Mouse (Mus musculus): ENCODE results near the gene Traf6.
A peak's percentile ranks its signal among the peaks of the same experiment; 100 is the strongest.
"Not testable (repeated sequence)": the region's sequence is repeated elsewhere in the genome, so short reads cannot be mapped to it uniquely, and the experiment has no call there.

Traf6 gene

GRCm38 (mm10) chr2:101693577-101694215, 15.5 kb downstream of the Traf6 start:
- no peak for DNase-seq (ENCODE audit: low spot score)

DNA sequence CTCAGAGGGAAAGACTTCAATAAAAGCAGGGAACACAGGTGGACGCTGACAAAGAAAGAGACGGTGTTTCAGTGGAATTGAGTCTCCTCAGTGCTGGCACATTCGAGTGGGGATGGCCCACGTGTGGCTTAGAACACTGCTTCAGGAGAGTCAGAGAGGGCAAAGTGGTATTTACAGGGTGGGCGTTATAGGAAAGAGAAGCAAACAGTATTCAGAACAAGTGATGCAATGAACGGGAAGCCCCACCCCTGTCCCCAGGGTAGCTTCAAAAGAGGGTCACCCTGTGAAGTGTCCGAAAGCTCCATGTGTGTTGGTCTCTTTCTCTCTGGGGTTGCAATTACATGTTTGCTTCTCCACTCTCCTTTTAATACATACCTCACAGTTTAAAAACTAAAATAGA, 17.4 kb downstream of the Traf6 start:
- no peak for DNase-seq (ENCODE audit: low spot score)

DNA sequence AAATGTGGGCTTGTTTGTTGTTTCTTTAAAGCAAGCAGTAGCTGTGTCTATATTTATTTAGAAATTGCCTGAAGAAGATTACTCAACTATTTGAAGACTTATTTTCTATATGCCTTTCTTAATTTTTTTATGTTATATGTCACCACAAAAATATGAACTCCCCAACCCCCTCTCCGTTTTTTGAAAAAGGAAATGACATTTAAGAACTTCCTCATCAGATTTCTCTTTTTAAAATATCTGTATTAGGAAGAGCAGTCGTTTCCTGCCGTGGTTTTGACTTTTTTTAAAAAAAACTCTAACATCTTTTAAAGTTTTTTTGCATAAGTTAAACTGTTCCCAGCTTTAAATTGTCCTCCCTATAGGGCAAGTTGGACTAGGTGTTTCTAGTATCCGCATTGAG, 21.1 kb downstream of the Traf6 start:
- DNase-seq (ENCODE audit: low spot score) = no peak

GRCm38 (mm10) chr2:101705941-101706485, 27.8 kb downstream of the Traf6 start:
- no peak for DNase-seq (ENCODE audit: low spot score)

- no peak for DNase-seq (ENCODE audit: low spot score)
Observed at GRCm38 (mm10) chr2:101711608-101712007, 33.4 kb downstream of the Traf6 start.

DNA sequence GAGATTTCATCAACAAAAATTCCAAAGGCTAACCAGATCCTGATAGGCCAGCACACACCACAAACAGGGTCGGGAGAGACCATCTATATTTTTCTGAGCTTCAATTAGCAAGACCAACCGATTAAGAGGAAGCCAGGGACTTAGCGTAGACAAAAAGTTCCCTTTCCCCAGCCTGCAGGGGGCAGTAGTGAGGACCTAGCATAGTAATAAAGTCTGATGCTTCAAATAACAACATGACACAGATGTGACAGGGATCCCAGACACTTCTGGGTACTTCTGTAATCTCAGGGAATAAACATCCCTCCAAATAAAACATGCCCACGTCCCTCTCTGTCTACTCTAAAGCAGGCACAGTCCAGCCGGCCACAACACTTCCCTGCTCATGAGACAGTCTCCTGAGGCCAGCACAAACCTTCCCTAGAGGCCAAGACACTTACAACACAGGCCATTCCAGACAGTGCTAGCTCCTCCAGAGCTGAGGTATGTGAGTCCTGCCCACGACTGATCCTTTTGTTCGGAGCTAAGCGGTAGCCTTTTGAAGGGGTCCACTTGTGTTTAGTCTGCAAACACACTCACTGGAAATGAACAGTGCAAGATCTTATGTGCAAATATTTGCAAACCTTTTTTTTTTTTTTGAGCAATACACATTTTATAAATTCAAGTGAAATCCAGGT, 37.6 kb downstream of the Traf6 start:
- peak; percentile 58 for DNase-seq (ENCODE audit: low spot score)

DNA sequence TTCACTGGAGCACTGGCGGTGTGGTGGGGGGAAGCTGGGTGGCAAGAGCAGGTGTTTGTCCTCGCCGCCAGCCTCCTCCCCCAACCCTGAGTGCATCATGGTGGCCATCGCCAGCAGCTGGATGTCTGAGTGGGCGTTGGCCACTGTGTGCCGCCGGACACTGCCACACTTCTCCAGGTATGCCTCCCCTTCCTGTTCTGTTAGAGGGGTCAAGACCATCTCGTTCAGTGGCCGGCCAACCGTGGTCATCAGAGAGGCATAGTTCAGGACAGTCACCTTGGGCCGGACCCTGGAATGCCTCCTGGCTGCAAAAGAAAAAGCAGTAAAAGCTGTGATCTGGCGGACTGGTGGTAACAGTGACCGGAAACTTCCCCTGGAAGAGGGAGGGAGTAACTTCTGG, 38.9 kb downstream of the Traf6 start:
- DNase-seq (ENCODE audit: low spot score) = no peak

DNA sequence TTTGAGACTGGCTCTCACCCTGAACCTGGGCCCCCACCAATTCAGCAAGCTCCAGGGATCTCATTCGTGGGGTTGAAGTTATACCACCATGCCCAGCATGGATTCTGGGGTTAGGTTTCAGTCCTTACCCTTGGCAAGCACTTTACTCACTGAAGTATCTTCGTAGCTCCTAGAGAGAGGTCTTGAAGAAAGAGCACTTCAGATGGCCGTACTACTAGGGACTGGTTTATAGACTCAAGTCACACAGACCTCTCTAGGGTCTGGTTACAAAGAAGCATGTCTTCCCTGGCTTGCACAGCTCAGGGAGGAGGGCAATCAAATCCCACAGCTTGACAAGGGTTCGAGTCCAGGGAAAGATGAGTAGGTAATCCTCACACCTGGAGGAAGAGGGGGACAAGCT, 43.6 kb downstream of the Traf6 start:
- no peak for DNase-seq (ENCODE audit: low spot score)

DNA sequence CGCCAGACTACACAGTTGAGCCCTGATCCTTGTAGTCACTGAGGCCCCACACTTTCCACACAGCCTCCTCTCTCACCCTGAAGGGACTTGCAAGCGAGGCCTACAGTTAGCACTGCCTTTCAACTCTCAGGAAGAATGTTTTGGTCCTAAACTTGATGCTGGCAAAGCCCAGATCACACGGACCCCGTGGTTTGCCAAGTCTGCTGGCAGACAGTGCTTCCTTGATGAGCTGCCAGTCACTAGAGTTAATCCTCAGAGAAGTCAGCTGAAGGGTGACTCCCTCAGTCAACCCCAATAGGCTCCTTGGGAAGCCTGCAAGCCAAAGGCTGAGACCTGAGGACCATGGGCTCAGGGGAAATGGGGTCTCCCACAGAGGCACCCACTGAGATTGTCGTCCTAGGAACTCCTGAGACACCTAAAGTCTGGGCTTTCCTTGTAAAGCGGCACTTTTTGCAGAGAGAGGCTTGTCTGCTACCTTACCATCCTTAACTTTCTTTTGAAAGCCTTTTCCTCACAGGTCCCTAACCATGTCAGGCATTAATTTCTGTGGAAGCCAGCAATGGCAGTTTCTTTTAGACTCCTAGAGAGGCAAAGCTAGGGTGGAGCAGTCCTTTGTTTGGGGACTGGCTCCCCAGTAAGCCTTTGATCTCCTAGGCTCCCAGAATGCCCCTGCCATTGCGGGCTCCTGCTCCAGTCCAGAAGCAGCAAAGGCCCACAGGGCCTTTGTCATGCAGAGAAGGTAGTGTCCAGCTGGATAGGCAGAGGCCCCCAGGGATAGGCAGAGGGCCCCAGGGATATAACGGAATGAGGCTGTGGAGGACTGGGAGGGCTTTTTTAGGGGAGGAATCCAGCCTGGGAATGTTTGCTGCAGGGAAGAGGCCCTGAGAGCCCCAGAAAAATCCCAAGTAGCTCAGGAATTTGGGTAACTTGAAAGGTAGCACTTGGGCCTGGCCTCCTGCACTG, 44.4 kb downstream of the Traf6 start:
- DNase-seq (ENCODE audit: low spot score) = no peak

DNA sequence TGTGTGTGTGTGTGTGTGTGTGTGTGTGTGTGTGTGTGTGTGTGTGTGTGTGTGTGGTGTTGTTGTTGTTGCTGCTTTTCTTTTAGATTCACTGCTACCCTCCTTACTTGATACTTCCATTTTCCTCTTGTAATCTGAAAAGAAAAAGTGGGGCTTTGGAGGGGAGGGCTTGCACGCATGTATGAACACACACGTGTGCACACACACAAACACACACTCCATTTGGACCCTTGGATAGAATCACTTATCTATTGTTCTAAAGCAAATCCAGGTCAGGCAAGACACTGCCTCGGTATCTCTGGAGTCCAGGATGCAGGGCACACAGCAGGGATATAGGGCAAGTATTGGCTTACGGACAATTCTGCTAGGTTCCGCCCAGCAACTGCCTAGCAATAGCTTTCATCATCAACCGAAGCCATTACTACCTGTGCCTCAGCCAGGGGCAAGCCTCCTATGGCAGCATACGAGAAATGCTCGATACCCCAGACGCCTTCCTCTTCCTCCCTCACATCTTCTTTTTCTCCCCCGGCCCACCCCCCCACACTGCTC, 45.2 kb downstream of the Traf6 start:
- no peak for DNase-seq (ENCODE audit: low spot score)

GRCm38 (mm10) chr2:101727787-101728186, 49.6 kb downstream of the Traf6 start:
- no peak for DNase-seq (ENCODE audit: low spot score)

DNA sequence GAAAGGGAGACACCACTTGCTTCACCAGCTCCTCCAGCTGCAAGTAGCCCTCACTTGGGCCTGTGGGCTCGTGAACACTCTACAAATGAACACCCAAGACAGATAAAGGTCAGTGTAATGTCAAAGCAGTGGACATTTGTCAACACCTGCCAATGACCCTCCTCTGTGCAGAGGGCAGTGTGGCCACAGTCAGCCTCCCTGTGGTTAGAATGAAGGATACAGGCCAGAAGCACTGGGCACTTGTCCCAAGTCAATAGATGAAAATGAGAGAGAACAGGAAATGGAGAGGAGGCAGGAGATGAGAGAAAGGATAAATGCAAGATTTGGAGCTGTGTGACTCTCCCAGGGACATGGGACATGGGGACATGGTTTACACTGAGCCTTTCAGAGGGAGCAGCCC, 51.2 kb downstream of the Traf6 start:
- no peak for DNase-seq (ENCODE audit: low spot score)

- peak; percentile 16 for DNase-seq (ENCODE audit: low spot score)
Observed at GRCm38 (mm10) chr2:101730972-101731371, 52.7 kb downstream of the Traf6 start.

DNA sequence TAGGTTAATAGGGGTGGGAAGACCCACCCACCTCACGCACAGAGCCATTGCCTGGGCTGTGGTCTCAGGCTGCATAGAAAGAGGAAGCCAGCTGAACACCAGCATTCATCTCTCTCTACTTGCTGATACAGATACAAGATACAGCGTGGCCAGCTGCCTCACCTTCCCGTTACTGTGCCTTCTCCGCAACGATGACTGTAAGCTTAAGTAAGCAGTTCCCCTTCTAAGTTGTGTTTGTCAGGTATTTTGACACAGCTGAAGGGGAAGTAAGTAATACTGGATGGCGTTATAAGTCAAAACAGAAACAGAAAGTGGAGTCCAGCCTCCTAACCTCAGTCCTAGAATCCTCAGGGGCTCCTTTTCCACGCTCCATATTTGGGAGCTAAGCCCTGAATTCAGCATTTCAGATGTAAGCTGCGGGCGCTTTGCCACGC, 54.6 kb downstream of the Traf6 start:
- no peak for DNase-seq (ENCODE audit: low spot score)

GRCm38 (mm10) chr2:101733564-101733963, 55.3 kb downstream of the Traf6 start:
- peak; percentile 54 for DNase-seq (ENCODE audit: low spot score)

DNA sequence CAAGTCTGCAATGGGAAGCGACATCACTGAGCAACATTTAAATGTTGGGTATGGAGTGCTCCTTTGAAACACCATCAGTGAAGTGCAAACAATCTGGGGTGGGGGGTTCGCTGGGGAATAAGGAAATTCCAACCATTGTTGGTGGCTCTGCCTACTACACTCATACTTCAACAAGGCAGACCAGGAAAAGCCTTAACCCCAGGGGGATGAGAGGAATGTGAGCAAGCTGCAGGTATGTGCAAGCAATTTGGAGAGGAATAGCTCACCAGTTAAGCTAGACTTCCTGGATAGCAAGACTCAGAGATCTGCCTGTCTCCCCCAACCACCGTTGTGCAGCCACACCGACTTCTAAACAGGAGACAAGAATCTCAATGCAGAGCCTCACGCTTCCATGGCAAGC, 61.7 kb downstream of the Traf6 start:
- DNase-seq (ENCODE audit: low spot score) = no peak

DNA sequence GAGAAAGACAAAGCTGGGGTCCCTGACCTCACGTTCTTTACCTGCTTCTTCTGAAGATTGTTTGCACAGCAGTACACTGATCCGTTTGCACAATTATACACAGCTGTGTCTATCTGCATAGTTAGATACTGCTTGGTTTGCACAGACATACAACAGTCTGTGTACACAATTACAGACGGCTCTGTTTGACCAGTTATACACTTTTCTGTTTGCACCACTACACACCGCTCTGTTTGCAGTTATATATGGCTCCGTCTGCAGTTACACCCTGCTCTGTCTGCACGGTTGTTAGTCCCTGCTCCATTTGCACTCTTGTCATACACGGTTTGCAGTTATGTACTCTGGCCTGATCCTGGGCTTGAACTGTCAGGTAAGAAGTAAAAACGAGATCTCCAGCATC, 63.4 kb downstream of the Traf6 start:
- DNase-seq (ENCODE audit: low spot score) = no peak

- no peak for DNase-seq (ENCODE audit: low spot score)
Observed at GRCm38 (mm10) chr2:101742072-101742860, 64.0 kb downstream of the Traf6 start.

- not testable (repeated sequence) for DNase-seq (ENCODE audit: low spot score)
Observed at GRCm38 (mm10) chr2:101745656-101746055, 67.4 kb downstream of the Traf6 start.

DNA sequence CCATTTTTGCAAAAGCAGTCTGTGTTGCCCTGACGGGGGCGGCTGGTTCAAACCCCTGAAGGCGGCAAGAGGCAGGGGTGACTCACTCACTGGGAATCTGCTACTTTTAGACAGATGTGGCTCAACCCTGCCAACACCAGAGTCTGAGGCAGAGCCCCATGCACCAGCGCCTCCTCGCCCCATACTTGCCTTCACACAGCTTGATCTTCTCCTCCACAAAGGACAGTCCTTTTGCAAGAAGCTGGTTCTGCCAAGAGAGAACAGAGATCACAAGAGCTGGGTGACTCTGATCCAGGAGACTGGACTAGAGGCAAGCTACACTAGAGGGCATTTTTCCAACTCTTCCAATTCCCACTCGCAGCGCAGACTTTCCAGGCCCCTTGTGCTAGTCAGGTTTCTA, 68.3 kb downstream of the Traf6 start:
- no peak for DNase-seq (ENCODE audit: low spot score)
